Mouse (Mus musculus) neural tube, postnatal 0 days (tissue): ENCODE results near the gene Fam205a4. TPM values are rescaled to one million over a fixed set of nuclear protein-coding genes. Genes with fewer than 3 reads are reported as not detected.

ENCODE experiments used
- polyA plus RNA-seq: library from polyadenylated mRNA; unstranded; fragments of >200 nt; fragmentation: Nextera tagmentation; extraction: Ambion mirVana; gene quantifications from 2 replicates; pipeline ENCODE4 v1.2.1, GENCODE M21; 2015

Gene Fam205a4
- polyA plus RNA-seq = 1.3 and 1.6 TPM in 2 replicates

GRCm38 (mm10) chr4:41965758-41966157, at the start of gene Fam205a4:
Fam205a4 (plus strand) TSS chr4:41966058.

GRCm38 (mm10) chr4:41941272-41941671, 24.6 kb upstream of the Fam205a4 start, which contains the start of gene Gm20878:
Gm20878 (plus strand) TSS chr4:41941572.

Other genes starting within 250 kb of the Fam205a4 start
- 315 and 319 TPM in 2 replicates for gene Dctn3, start 242.9 kb upstream of the Fam205a4 start, polyA plus RNA-seq
- 0.95 and 0.98 TPM in 2 replicates for gene Arid3c, start 234.9 kb upstream of the Fam205a4 start, polyA plus RNA-seq
- 58.6 and 61.9 TPM in 2 replicates for gene Galt, start 210.8 kb upstream of the Fam205a4 start, polyA plus RNA-seq
- gene Sigmar1, start 209.9 kb upstream of the Fam205a4 start, polyA plus RNA-seq = 94.3 and 108 TPM in 2 replicates
- gene Ccl27a, start 191.8 kb upstream of the Fam205a4 start, polyA plus RNA-seq = 269 and 276 TPM in 2 replicates
- not detected in 2 replicates for gene Gm21541, start 62.4 kb upstream of the Fam205a4 start, polyA plus RNA-seq
- 7.9 and 8.3 TPM in 2 replicates for gene Gm20878, start 24.5 kb upstream of the Fam205a4 start, polyA plus RNA-seq
- gene Gm21093, start 68.7 kb downstream of the Fam205a4 start, polyA plus RNA-seq = 0.44 and 0.85 TPM in 2 replicates
- not detected in 2 replicates for gene Gm3893, start 125.1 kb downstream of the Fam205a4 start, polyA plus RNA-seq
- gene Gm13304, start 148.8 kb downstream of the Fam205a4 start, polyA plus RNA-seq = not detected in 2 replicates
- 4.6 and 5.1 TPM in 2 replicates for gene Gm13306, start 187.4 kb downstream of the Fam205a4 start, polyA plus RNA-seq
- not detected in 2 replicates for gene Gm13305, start 202.5 kb downstream of the Fam205a4 start, polyA plus RNA-seq